Mouse (Mus musculus) midbrain, embryonic 13.5 days (tissue): ENCODE measurements around the gene 1700003E16Rik. TPM values are rescaled to one million over a fixed set of nuclear protein-coding genes. Genes with fewer than 3 reads are reported as not detected.
"Not testable (repeated sequence)": the region's sequence is repeated elsewhere in the genome, so short reads cannot be mapped to it uniquely, and the experiment has no call there.

Source experiments
- ATAC-seq: fragments of 200-750 bp; cut with Nextera tagmentation; 2 replicates; pipeline ENCODE4 v1.8.0; 2017; ENCODE audit warnings: mild to moderate bottlenecking, moderate TSS enrichment, moderate library complexity
- H3K27ac ChIP-seq: fragments of 300-500 bp; sonication (generic); 2 replicates; pipeline ENCODE4 v1.5.1; 2015; ENCODE audit warnings: inconsistent platforms, mild to moderate bottlenecking, moderate library complexity
- H3K27me3 ChIP-seq: fragments of 300-500 bp; sonication (generic); 2 replicates; pipeline ENCODE4 v1.6.1; 2015; ENCODE audit warnings: mild to moderate bottlenecking, inconsistent platforms
- H3K36me3 ChIP-seq: fragments of 300-500 bp; sonication (generic); 2 replicates; pipeline ENCODE4 v1.6.1; 2015; ENCODE audit warnings: mild to moderate bottlenecking, inconsistent platforms
- H3K4me1 ChIP-seq: fragments of 300-500 bp; sonication (generic); replicated peaks from 2 replicates; pipeline ENCODE4 v1.6.1; 2015; ENCODE audit warnings: inconsistent platforms
- H3K4me2 ChIP-seq: fragments of 300-500 bp; sonication (generic); replicated peaks from 2 replicates; pipeline ENCODE4 v1.6.1; 2015; ENCODE audit warnings: moderate library complexity, mild to moderate bottlenecking, inconsistent platforms
- H3K4me3 ChIP-seq: fragments of 300-500 bp; sonication (generic); replicated peaks from 2 replicates; pipeline ENCODE4 v1.5.1; 2015; ENCODE audit warnings: mild to moderate bottlenecking, inconsistent platforms
- H3K9ac ChIP-seq: fragments of 300-500 bp; sonication (generic); replicated peaks from 2 replicates; pipeline ENCODE4 v1.6.1; 2015; ENCODE audit warnings: mild to moderate bottlenecking, inconsistent platforms
- H3K9me3 ChIP-seq: fragments of 300-500 bp; sonication (generic); 2 replicates; pipeline ENCODE4 v1.6.1; 2016; ENCODE audit warnings: mild to moderate bottlenecking, inconsistent platforms
- WGBS: fragments of 180-500 bp; shearing (Covaris S2); methylation state at CpG from one replicate; pipeline ENCODE4 v1.1.7; 2015; 5-methylcytosine and 5-hydroxymethylcytosine counted together
- polyA plus RNA-seq: library from polyadenylated mRNA; unstranded; fragments of >200 nt; fragmentation: Nextera tagmentation; extraction: Ambion mirVana; gene quantifications from 2 replicates; pipeline ENCODE4 v1.2.1, GENCODE M21; 2015

The 1700003E16Rik gene
- polyA plus RNA-seq, 1 experiment from 2014 or later: 3.3 TPM

DNA sequence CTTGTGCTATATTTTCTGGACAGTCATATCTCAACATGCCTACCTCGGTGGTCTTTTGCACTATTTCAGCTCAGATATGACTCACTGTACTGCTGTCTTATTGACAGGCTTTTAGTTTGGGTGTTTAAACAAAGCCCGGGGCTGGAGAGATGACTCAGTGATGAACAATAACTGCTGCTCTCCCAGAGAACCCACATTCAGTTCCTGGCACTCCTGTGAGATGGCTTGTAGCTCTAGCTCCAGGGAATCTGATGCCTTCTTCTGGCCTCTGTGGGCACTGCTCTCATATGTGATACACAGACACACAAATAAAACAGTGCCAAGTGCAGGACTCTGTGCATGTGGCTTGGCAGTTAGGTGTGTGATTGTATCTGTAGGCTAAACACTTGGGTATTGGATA, 11.0 kb upstream of the 1700003E16Rik start:
- H3K27me3 ChIP-seq: 0 out of 2 replicates have a peak, but pooled peaks cover 2% of the 10 kb centered on the region
- H3K9me3 ChIP-seq: no peaks in the 10 kb centered on the region
- no peak overlapping the region for H3K27ac ChIP-seq
- peaks cover 21% of the 10 kb centered on the region for H3K36me3 ChIP-seq
- no peak overlapping the region for H3K9ac ChIP-seq
- no peak overlapping the region for H3K4me2 ChIP-seq
- no peak overlapping the region for H3K4me3 ChIP-seq
- peaks cover 15% of the 10 kb centered on the region for H3K4me1 ChIP-seq
- ATAC-seq: no peak
- WGBS: 91% methylated on average over 2 of the region's 2 CpGs

DNA sequence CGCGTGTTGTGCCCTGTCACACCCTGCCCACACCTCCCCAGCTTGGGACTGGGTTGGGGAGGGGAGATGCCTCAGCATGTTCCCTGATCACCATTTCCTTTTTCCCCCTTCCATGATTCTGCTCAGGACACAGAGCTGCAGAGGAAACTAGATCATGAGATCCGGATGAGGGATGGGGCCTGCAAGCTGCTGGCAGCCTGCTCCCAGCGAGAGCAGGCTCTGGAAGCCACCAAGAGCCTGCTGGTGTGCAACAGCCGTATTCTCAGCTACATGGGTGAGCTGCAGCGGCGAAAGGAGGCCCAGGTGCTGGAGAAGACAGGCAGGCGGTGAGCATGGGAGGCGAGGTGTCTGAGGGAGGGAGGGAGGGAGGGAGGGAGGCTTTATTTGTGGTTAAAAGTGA, 10.4 kb upstream of the 1700003E16Rik start:
- Histone ChIP-seq H3K27me3 (0 out of 2 replicates have a peak, but pooled peaks cover 2% of the 10 kb centered on the region), H3K27ac (no peak overlapping the region), H3K4me1 (peaks cover 15% of the 10 kb centered on the region), H3K4me3 (no peak overlapping the region), H3K9ac (no peak overlapping the region; the same call in 1 of the 2 replicates), H3K4me2 (no peak overlapping the region), H3K9me3 (no peaks in the 10 kb centered on the region), H3K36me3 (peaks cover 22% of the 10 kb centered on the region)
- WGBS: 76% methylated on average over 9 of the region's 9 CpGs
- no peak for ATAC-seq

DNA sequence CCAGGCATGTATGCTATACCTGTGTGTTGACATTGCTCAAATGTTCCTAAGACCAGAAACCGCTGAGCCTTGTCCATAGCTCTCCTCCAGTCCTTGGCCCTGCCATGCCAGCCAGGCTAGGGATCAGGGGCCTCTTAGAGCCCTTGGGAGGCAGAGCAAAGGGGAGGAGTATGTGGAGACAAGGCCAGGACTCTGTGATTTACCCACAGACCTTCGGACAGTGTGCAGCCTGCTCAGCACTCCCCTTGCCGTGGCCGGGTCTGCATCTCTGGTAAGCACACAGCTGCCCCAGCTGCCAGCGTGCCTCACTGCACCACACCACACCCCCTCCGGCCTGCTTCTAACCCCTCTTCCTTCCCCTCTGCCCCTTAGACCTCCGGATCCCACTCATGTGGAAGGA, 8.9 kb upstream of the 1700003E16Rik start:
- Histone ChIP-seq H3K4me1 (peaks cover 18% of the 10 kb centered on the region), H3K27ac (no peak overlapping the region), H3K36me3 (peaks cover 23% of the 10 kb centered on the region), H3K9me3 (no peaks in the 10 kb centered on the region), H3K27me3 (no peaks in the 10 kb centered on the region), H3K4me2 (no peak overlapping the region), H3K4me3 (no peak overlapping the region), H3K9ac (no peak overlapping the region)
- ATAC-seq: no peak
- WGBS: 41% methylated on average over 7 of the region's 7 CpGs

DNA sequence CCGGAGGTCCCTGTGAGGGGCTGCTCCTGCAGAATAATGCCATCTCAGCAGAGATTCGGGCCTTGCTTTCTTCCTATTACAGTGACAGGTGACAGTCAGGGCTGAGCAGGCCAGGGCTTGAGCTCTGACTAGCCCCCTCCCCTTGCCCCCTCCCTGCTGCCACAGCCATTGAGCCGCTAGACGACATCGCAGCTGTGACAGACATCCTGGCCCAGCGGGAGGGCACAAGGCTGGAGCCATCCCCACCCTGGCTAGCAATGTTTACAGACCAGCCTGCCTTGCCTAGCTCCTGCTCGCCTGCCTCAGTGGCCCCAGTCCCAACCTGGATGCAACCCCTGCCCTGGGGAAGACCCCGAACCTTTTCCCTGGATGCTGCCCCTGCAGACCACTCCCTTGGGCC, 4.5 kb upstream of the 1700003E16Rik start:
- H3K36me3 ChIP-seq: peaks cover 35% of the 10 kb centered on the region
- no peak overlapping the region for H3K27ac ChIP-seq
- 27% methylated on average over 8 of the region's 8 CpGs for WGBS
- no peak overlapping the region for H3K4me3 ChIP-seq
- H3K4me1 ChIP-seq: peaks cover 32% of the 10 kb centered on the region
- no peaks in the 10 kb centered on the region for H3K9me3 ChIP-seq
- H3K4me2 ChIP-seq: no peak overlapping the region
- no peaks in the 10 kb centered on the region for H3K27me3 ChIP-seq
- ATAC-seq: no peak
- peak overlapping the region; percentile 48 for H3K9ac ChIP-seq

DNA sequence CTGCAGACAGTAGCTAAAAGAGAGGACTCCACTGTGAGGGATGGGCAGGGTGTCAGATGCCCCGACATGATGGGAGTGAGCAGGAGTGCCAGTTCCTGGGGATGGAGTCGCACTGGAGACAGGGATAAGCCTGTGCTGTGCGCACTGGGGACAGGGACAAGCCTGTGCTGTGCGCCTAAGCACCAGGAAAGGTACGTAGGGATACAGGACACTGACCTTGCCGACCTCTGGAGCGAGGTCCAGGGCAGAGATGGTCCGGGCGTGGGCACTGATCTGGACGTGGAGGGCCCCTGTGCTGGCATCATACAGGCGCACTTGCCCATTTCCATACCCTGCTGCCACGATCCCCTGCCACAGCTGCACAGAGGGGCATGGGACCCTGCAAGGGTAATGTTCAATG, 3.2 kb upstream of the 1700003E16Rik start:
- Histone ChIP-seq H3K4me1 (peaks cover 32% of the 10 kb centered on the region), H3K9ac (no peak overlapping the region), H3K9me3 (no peaks in the 10 kb centered on the region), H3K36me3 (peaks cover 26% of the 10 kb centered on the region), H3K27me3 (no peaks in the 10 kb centered on the region), H3K4me2 (no peak overlapping the region), H3K4me3 (no peak overlapping the region), H3K27ac (no peak overlapping the region)
- ATAC-seq: no peak
- WGBS: 90% methylated on average over 12 of the region's 12 CpGs

DNA sequence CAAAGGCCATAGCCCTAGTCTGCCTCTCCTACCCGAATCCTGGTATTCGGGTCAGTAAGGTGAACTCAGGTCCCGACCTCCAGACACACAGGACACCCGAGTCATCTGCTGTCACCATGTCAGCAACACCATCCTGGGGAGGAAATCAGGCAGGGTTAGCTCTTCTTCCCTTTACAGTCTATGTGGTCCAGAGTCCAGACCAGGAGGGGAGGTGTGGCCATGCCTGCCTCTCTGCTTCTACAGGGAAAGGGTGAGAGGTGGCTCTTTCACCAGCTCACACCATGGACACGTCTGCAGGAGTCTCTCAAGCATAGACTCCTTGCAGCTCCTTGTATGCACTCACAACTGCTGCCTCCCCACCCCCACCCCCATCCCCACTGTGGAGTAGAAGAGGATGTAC, 2.7 kb upstream of the 1700003E16Rik start:
- H3K27ac ChIP-seq: no peak overlapping the region
- no peaks in the 10 kb centered on the region for H3K27me3 ChIP-seq
- H3K9ac ChIP-seq: no peak overlapping the region
- H3K4me1 ChIP-seq: peaks cover 32% of the 10 kb centered on the region
- WGBS: 84% methylated on average over 5 of the region's 5 CpGs
- peaks cover 23% of the 10 kb centered on the region for H3K36me3 ChIP-seq
- no peaks in the 10 kb centered on the region for H3K9me3 ChIP-seq
- ATAC-seq: no peak
- no peak overlapping the region for H3K4me3 ChIP-seq
- no peak overlapping the region for H3K4me2 ChIP-seq

DNA sequence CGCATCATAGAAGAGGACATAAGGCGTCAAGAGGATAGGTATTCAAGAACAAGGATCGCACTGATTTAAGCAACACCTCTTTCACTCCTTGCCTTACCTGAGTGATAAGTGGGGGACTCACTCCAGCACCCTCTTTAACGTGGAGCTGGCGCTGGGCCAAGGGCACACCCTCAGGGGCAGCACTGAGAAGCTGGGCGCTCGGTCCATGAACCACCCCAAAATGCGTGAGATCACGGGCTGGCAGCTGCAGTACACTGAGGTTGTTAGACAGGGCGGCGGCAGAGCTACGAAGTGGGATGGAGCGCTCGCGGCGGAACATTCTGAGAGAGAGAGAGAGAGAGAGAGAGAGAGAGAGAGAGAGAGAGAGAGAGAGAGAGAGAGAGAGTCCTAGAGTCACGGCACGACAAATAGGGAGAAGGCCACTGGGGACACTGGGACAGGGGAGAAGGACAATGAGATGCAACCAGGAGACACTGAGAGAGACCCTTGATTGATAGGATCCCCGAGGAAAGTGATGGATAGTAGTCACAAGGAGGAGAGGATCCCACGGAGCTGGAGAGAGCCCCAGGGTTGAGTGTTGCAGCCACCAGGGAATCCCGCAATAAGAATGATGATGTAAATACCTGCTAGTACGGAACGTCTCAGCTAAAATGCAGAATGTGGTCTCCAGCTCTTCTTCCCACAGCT, 509 bp upstream of the 1700003E16Rik start:
- 9% methylated on average over 23 of the region's 23 CpGs for WGBS
- no peaks in the 10 kb centered on the region for H3K9me3 ChIP-seq
- peaks cover 32% of the 10 kb centered on the region for H3K4me1 ChIP-seq
- peak overlapping the region; percentile 47; the same call in 1 of the 2 replicates for H3K27ac ChIP-seq
- peaks cover 14% of the 10 kb centered on the region for H3K36me3 ChIP-seq
- H3K4me3 ChIP-seq: peak overlapping the region; percentile 62
- ATAC-seq: peak; percentile 59
- H3K4me2 ChIP-seq: peak overlapping the region; percentile 85
- H3K9ac ChIP-seq: peak overlapping the region; percentile 68
- peaks cover 9% of the 10 kb centered on the region for H3K27me3 ChIP-seq

DNA sequence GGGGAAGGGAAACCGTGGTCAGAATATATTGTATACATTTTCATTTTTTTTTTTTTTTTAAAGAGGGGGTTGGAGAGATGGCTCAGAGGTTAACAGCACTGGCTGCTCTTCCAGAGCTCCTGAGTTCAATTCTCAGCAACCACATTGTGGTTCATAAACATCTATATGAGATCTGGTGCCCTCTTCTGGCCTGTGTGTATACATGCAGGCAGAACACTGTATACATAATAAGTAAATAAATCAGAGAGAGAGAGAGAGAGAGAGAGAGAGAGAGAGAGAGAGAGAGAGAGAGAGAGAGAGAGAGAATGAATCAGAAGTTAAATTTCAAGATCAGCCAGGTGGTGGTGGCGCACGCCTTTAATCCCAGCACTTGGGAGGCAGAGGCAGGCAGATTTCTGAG, 3.3 kb downstream of the 1700003E16Rik start:
- ATAC-seq, H3K36me3 ChIP-seq: not testable (repeated sequence)
- whole genome bisulfite sequencing: 11% methylated on average over 3 of the region's 3 CpGs

DNA sequence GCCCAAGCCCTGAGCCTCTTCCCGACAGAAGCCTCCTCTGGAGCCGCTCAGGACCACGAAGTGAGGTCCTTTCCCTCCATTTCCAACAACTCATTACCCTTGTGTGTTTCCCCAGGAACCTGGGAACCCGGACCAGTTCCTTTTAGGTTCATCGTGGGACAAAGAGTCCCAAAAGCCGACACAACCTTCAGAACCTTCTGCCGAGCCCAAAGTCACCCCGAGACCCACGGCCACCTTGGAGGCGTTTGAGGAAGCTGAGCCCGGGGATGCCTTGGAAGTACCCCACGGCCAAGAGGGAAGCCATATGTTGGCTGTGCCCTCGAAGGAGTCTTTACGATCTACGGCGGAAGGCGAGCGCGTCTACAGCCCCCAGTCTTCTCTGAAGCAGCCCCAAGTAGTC, 5.2 kb downstream of the 1700003E16Rik start:
- 6% methylated on average over 19 of the region's 19 CpGs for WGBS
- peak overlapping the region; percentile 44 for H3K4me2 ChIP-seq
- peaks cover 25% of the 10 kb centered on the region for H3K4me1 ChIP-seq
- H3K27ac ChIP-seq: no peak overlapping the region
- ATAC-seq: no peak
- H3K27me3 ChIP-seq: peaks cover 43% of the 10 kb centered on the region
- peak overlapping the region; percentile 51; the same call in 1 of the 2 replicates for H3K9ac ChIP-seq
- H3K4me3 ChIP-seq: peak overlapping the region; percentile 28
- H3K9me3 ChIP-seq: no peaks in the 10 kb centered on the region
- no peaks in the 10 kb centered on the region for H3K36me3 ChIP-seq

More for the DNA sequence above, 3.3 kb downstream of the 1700003E16Rik start:
- not testable (repeated sequence) for H3K9me3 ChIP-seq, H3K27ac ChIP-seq, H3K4me2 ChIP-seq, H3K4me3 ChIP-seq, H3K9ac ChIP-seq
- H3K27me3 ChIP-seq: peaks cover 43% of the 10 kb centered on the region
- peaks cover 34% of the 10 kb centered on the region for H3K4me1 ChIP-seq

DNA sequence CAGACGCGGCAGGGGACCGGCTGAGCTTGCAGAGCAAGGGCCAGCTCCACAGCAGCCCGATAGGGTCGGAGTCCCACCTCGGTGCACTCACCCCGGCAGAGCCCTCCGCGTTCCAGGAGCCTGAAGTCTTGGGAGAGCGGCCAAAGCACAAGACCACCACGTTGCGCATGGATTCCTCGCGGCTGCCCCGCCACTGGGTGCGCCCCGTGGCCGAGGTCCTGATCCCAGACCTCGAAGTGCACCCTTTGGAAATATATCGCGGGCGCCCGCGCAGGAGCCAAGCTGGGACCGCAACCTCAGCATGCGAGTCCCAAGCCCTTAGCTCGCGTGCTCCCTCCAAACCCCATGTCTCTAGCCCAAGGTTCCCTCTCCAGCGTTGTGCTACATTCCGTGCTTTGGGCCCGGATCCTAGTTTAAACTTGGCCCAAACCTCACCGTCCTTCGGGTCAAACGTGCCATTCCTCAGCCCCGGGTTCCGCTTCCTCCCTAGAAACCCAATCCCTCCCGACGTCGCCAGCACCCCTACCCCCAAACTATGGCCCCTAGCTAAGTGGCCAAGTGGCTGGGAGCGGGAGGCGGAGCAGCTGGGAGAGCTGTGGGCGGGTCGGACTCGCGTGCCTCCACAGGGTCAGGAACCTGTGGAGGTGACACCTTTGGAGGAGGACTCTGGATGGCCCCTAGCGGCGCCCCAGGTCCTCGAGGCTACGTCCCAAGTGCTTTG, 5.9 kb downstream of the 1700003E16Rik start:
- peak overlapping the region; percentile 28 for H3K4me3 ChIP-seq
- no peak for ATAC-seq
- H3K36me3 ChIP-seq: no peaks in the 10 kb centered on the region
- peak overlapping the region; percentile 51 for H3K9ac ChIP-seq
- peak overlapping the region; percentile 44 for H3K4me2 ChIP-seq
- peaks cover 43% of the 10 kb centered on the region for H3K27me3 ChIP-seq
- no peak overlapping the region for H3K27ac ChIP-seq
- H3K9me3 ChIP-seq: no peaks in the 10 kb centered on the region
- peaks cover 28% of the 10 kb centered on the region for H3K4me1 ChIP-seq
- WGBS: under 1% methylated on average over 49 of the region's 49 CpGs

DNA sequence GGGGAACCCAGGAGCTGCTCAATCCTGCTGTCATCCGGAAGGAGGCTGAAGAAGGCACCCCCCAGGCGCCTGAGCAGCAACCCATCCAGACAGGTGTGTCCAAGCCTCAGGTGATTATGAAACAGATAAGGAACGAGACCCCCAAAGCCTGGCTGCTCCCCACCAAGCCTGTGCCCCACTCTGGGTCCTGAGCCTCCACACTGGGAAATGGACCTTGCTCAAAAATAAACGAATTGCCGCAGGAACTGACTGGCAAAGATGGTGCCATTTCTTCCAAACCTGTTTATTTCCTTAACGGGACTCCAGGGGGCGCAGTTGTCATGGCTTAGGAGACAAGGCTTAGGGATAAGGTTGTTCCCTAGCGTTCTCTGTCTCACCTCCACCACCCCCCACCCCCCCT, 6.5 kb downstream of the 1700003E16Rik start:
- Histone ChIP-seq H3K9me3 (no peaks in the 10 kb centered on the region), H3K4me1 (peaks cover 34% of the 10 kb centered on the region), H3K27me3 (peaks cover 43% of the 10 kb centered on the region), H3K4me3 (peak overlapping the region; percentile 28), H3K36me3 (no peaks in the 10 kb centered on the region), H3K4me2 (peak overlapping the region; percentile 44), H3K9ac (no peak overlapping the region), H3K27ac (no peak overlapping the region)
- whole genome bisulfite sequencing: under 1% methylated on average over 8 of the region's 8 CpGs
- no peak for ATAC-seq

DNA sequence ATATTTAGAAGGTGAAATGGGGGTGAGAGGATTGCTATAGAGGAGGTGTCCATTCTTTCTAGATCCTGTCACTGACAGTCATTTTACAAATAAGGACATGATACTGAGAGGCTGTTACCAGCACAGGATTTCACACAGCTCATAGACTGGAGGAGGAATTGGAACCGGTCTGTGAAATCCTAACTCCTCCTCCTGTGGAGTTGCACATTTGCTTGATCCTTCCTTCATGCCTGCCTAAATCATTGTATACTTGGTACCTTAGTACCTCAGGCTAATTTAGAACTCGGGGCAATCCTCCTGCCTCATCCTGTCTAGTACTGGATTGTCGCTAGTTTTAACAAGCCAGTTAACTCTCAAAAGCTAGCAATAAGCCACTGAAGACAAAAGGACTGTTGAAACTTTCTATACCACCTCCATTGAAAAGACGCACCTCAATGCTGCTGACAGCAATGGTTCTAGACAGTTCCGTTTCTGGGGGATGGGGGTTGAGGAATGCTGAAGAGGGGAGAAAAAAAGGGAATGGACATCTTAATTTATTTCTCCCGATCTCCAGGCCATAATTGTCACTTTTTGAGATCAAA, 8.9 kb downstream of the 1700003E16Rik start:
- Histone ChIP-seq H3K4me2 (peak overlapping the region; percentile 79), H3K27me3 (peaks cover 39% of the 10 kb centered on the region), H3K4me3 (peak overlapping the region; percentile 83), H3K9me3 (no peaks in the 10 kb centered on the region), H3K27ac (0 out of 2 replicates have a peak overlapping the region, but pooled peaks have one; percentile 89), H3K36me3 (0 out of 2 replicates have a peak, but pooled peaks cover 3% of the 10 kb centered on the region), H3K4me1 (peaks cover 57% of the 10 kb centered on the region), H3K9ac (peak overlapping the region; percentile 92)
- 1% methylated on average over 6 of the region's 6 CpGs for WGBS
- ATAC-seq: peak; percentile 49
